In genomic region chr10:59932521-59932920, GRCm38 (mm10) we compare ENCODE assay signal across 12 mouse cellular contexts. TPM values are rescaled to one million over a fixed set of nuclear protein-coding genes. Genes with fewer than 3 reads are reported as not detected.
DNase-seq lines count a peak whose midpoint lies in the region; ATAC-seq and TF ChIP-seq lines count a peak whose summit lies in the region.
"Had no signal": no experiment of that assay in that cellular context is flagged by ENCODE, and none has a peak within 500 bp of the region (broad histone marks: within the 10 kb centered on the region; RNA-seq: fewer than 3 reads in every experiment).

No protein-coding gene starts in this region.

- H3K27me3 ChIP-seq in midbrain, embryonic 13.5 days: no peaks in the 10 kb centered on the region
- H3K27me3 ChIP-seq: lung, embryonic 15.5 days; neural tube, embryonic 12.5 days had no signal

- no peak for TF ChIP-seq CTCF in lung, adult 2 months (IDR thresholded peaks at IDR 0.05; ENCODE audit: insufficient read depth, low read length)

- WGBS in lung, adult 2 months: 37% methylated on average over 6 of the region's 6 CpGs
- 89% methylated on average over 6 of the region's 6 CpGs for WGBS in midbrain, embryonic 13.5 days

- no peaks in the 10 kb centered on the region for H3K9me3 ChIP-seq in midbrain, embryonic 13.5 days
- H3K9me3 ChIP-seq: lung, embryonic 15.5 days; neural tube, embryonic 12.5 days had no signal

- no peak overlapping the region for H3K4me2 ChIP-seq in midbrain, embryonic 13.5 days (replicated peaks)
- H3K4me2 ChIP-seq: lung, embryonic 15.5 days; neural tube, embryonic 12.5 days had no signal

- H3K4me1 ChIP-seq in lung, adult 2 months (ENCODE audit: control insufficient read depth, insufficient read depth, low read length): peaks cover 8% of the 10 kb centered on the region
- peaks cover 7% of the 10 kb centered on the region for H3K4me1 ChIP-seq in midbrain, embryonic 13.5 days (replicated peaks)
- H3K4me1 ChIP-seq: neural tube, embryonic 12.5 days had no signal

- peak; percentile 69 to 82 for DNase-seq in lung, adult 18-20 months
- no peak for DNase-seq in lung, adult 2 months
- DNase-seq in T-cell, adult 2 months (ENCODE audit: low spot score): peak; percentile 70
- peak; percentile 66 to 74 for DNase-seq in kidney, postnatal 36 days
- peak; percentile 34 for DNase-seq in skeletal muscle tissue, adult 2 months (ENCODE audit: low read depth, low spot score)
- no peak for DNase-seq in layer of hippocampus, adult 18-20 months (ENCODE audit: low spot score in 2 of 2)
- DNase-seq: cerebellum, adult 8-10 months; heart, postnatal 36 days; thymus, adult 2 months had no signal

- no peak overlapping the region for H3K27ac ChIP-seq in midbrain, embryonic 13.5 days
- H3K27ac ChIP-seq: lung, embryonic 15.5 days; neural tube, embryonic 12.5 days had no signal

- H3K4me3 ChIP-seq in lung, adult 2 months (replicated peaks; ENCODE audit: extremely low read depth, low read depth, low read length): no peak overlapping the region
- no peak overlapping the region for H3K4me3 ChIP-seq in midbrain, embryonic 13.5 days (replicated peaks)
- H3K4me3 ChIP-seq: lung, embryonic 15.5 days; neural tube, embryonic 12.5 days had no signal

- H3K9ac ChIP-seq in midbrain, embryonic 13.5 days (replicated peaks): no peak overlapping the region
- H3K9ac ChIP-seq: lung, embryonic 15.5 days; neural tube, embryonic 12.5 days had no signal

- ATAC-seq in midbrain, embryonic 13.5 days: no peak

- no peaks in the 10 kb centered on the region for H3K36me3 ChIP-seq in midbrain, embryonic 13.5 days
- H3K36me3 ChIP-seq: lung, embryonic 15.5 days; neural tube, embryonic 12.5 days had no signal

- no peak for TF ChIP-seq POLR2A in lung, adult 2 months (IDR thresholded peaks at IDR 0.05; ENCODE audit: borderline replicate concordance, extremely low read depth, low read depth, low read length)

RNA-seq across cellular contexts. Expression of gene Ddit4, which starts 19.1 kb away (rescaled TPM):
- 32.6 and 53.4 TPM in 2 replicates for polyA plus RNA-seq in lung, adult 2 months (2012; rRNA removed)
- 10 to 100 TPM; 69.7 to 89.5 TPM for total RNA-seq in layer of hippocampus, adult 18-20 months (2021)
- 48.5 and 58.7 TPM in 2 replicates for polyA plus RNA-seq in midbrain, embryonic 13.5 days (2015; fragmentation: Nextera tagmentation; extraction: Ambion mirVana)

RNA-seq across cellular contexts. Expression of gene Dnajb12, which starts 53.2 kb away (rescaled TPM):
- polyA plus RNA-seq in lung, adult 2 months (2012; rRNA removed): 49.5 and 57.2 TPM in 2 replicates
- 10 to 100 TPM; 52.7 to 53.2 TPM for total RNA-seq in layer of hippocampus, adult 18-20 months (2021)
- polyA plus RNA-seq in midbrain, embryonic 13.5 days (2015; fragmentation: Nextera tagmentation; extraction: Ambion mirVana): 18.3 and 18.6 TPM in 2 replicates

Comparison
In these comparisons a context has a peak if more than half of its experiments do, and no peak if none do; other contexts are left out.
1. DNase-seq: peak in lung, adult 18-20 months (2 of 2), T-cell, adult 2 months (single experiment), kidney, postnatal 36 days (2 of 2) and skeletal muscle tissue, adult 2 months (single experiment); none in lung, adult 2 months (single experiment) and layer of hippocampus, adult 18-20 months (0 of 2).